Mouse (Mus musculus): ENCODE measurements around the gene Nrap. TPM values are rescaled to one million over a fixed set of nuclear protein-coding genes. Genes with fewer than 3 reads are reported as not detected.

Gene Nrap
- 0.24 and 0.79 TPM in 2 replicates for polyA plus RNA-seq (2015; fragmentation: Nextera tagmentation; extraction: Ambion mirVana)

GRCm38 (mm10) chr19:56389879-56390278, at the start of gene Nrap:
Gene Nrap, minus strand, starts transcription at chr19:56390037.
- H3K4me2 ChIP-seq (ENCODE audit: low read length): no peak within 1 kb of the TSS
- H3K9ac ChIP-seq (ENCODE audit: low read depth, low read length): no peak within 1 kb of the TSS
- H3K9me3 ChIP-seq (ENCODE audit: control insufficient read depth, low read length): no peaks in the 10 kb centered on the region
- 86% methylated on average over 11 of the region's 11 CpGs for WGBS
- ATAC-seq: no peak
- H3K27ac ChIP-seq (ENCODE audit: low read depth, low read length): no peak within 1 kb of the TSS
- H3K4me3 ChIP-seq (ENCODE audit: low read length): no peak within 1 kb of the TSS
- peaks cover under 1% of the 10 kb centered on the region for H3K27me3 ChIP-seq (replicated peaks; ENCODE audit: control insufficient read depth, insufficient read depth, low read length)
- no peaks in the 10 kb centered on the region for H3K4me1 ChIP-seq (ENCODE audit: control insufficient read depth, insufficient read depth, low read depth, low read length)
- no peaks in the 10 kb centered on the region for H3K36me3 ChIP-seq (ENCODE audit: control insufficient read depth, insufficient read depth, low read length)

GRCm38 (mm10) chr19:56439072-56439434, 49.2 kb upstream of the Nrap start:
- Histone ChIP-seq H3K4me3 (ENCODE audit: low read length) (no peak overlapping the region), H3K27ac (ENCODE audit: low read depth, low read length) (no peak overlapping the region), H3K9ac (ENCODE audit: low read depth, low read length) (no peak overlapping the region), H3K9me3 (ENCODE audit: control insufficient read depth, low read length) (no peaks in the 10 kb centered on the region), H3K4me2 (ENCODE audit: low read length) (no peak overlapping the region), H3K27me3 (replicated peaks; ENCODE audit: control insufficient read depth, insufficient read depth, low read length) (no peaks in the 10 kb centered on the region), H3K36me3 (ENCODE audit: control insufficient read depth, insufficient read depth, low read length) (no peaks in the 10 kb centered on the region), H3K4me1 (ENCODE audit: control insufficient read depth, insufficient read depth, low read depth, low read length) (no peaks in the 10 kb centered on the region)
- WGBS: 91% methylated on average over 6 of the region's 6 CpGs
- no peak for ATAC-seq

GRCm38 (mm10) chr19:56438357-56439071, 48.7 kb upstream of the Nrap start:
- Histone ChIP-seq H3K9me3 (ENCODE audit: control insufficient read depth, low read length) (no peaks in the 10 kb centered on the region), H3K4me2 (ENCODE audit: low read length) (no peak overlapping the region), H3K27ac (ENCODE audit: low read depth, low read length) (no peak overlapping the region), H3K4me3 (ENCODE audit: low read length) (no peak overlapping the region), H3K27me3 (replicated peaks; ENCODE audit: control insufficient read depth, insufficient read depth, low read length) (no peaks in the 10 kb centered on the region), H3K4me1 (ENCODE audit: control insufficient read depth, insufficient read depth, low read depth, low read length) (no peaks in the 10 kb centered on the region), H3K36me3 (ENCODE audit: control insufficient read depth, insufficient read depth, low read length) (no peaks in the 10 kb centered on the region), H3K9ac (ENCODE audit: low read depth, low read length) (no peak overlapping the region)
- ATAC-seq: no peak
- 86% methylated on average over 7 of the region's 7 CpGs for WGBS

- no peak overlapping the region for H3K27ac ChIP-seq (ENCODE audit: low read depth, low read length)
- H3K4me1 ChIP-seq (ENCODE audit: control insufficient read depth, insufficient read depth, low read depth, low read length): no peaks in the 10 kb centered on the region
- H3K4me2 ChIP-seq (ENCODE audit: low read length): no peak overlapping the region
- H3K9me3 ChIP-seq (ENCODE audit: control insufficient read depth, low read length): no peaks in the 10 kb centered on the region
- no peak overlapping the region for H3K4me3 ChIP-seq (ENCODE audit: low read length)
- no peaks in the 10 kb centered on the region for H3K27me3 ChIP-seq (replicated peaks; ENCODE audit: control insufficient read depth, insufficient read depth, low read length)
- no peaks in the 10 kb centered on the region for H3K36me3 ChIP-seq (ENCODE audit: control insufficient read depth, insufficient read depth, low read length)
- no peak overlapping the region for H3K9ac ChIP-seq (ENCODE audit: low read depth, low read length)
- 86% methylated on average over 13 of the region's 13 CpGs for WGBS
- no peak for ATAC-seq
Measured at GRCm38 (mm10) chr19:56436380-56436779, 46.5 kb upstream of the Nrap start.

- Histone ChIP-seq H3K4me2 (ENCODE audit: low read length) (no peak overlapping the region), H3K27ac (ENCODE audit: low read depth, low read length) (no peak overlapping the region), H3K4me3 (ENCODE audit: low read length) (no peak overlapping the region), H3K4me1 (ENCODE audit: control insufficient read depth, insufficient read depth, low read depth, low read length) (no peaks in the 10 kb centered on the region), H3K36me3 (ENCODE audit: control insufficient read depth, insufficient read depth, low read length) (no peaks in the 10 kb centered on the region), H3K27me3 (replicated peaks; ENCODE audit: control insufficient read depth, insufficient read depth, low read length) (no peaks in the 10 kb centered on the region), H3K9ac (ENCODE audit: low read depth, low read length) (no peak overlapping the region), H3K9me3 (ENCODE audit: control insufficient read depth, low read length) (no peaks in the 10 kb centered on the region)
- 95% methylated on average over 7 of the region's 7 CpGs for WGBS
- ATAC-seq: no peak
Measured at GRCm38 (mm10) chr19:56433581-56433980, 43.7 kb upstream of the Nrap start.

- H3K9me3 ChIP-seq (ENCODE audit: control insufficient read depth, low read length): no peaks in the 10 kb centered on the region
- 70% methylated on average over 10 of the region's 10 CpGs for WGBS
- H3K4me1 ChIP-seq (ENCODE audit: control insufficient read depth, insufficient read depth, low read depth, low read length): no peaks in the 10 kb centered on the region
- H3K27me3 ChIP-seq (replicated peaks; ENCODE audit: control insufficient read depth, insufficient read depth, low read length): no peaks in the 10 kb centered on the region
- H3K9ac ChIP-seq (ENCODE audit: low read depth, low read length): no peak overlapping the region
- no peak overlapping the region for H3K27ac ChIP-seq (ENCODE audit: low read depth, low read length)
- no peaks in the 10 kb centered on the region for H3K36me3 ChIP-seq (ENCODE audit: control insufficient read depth, insufficient read depth, low read length)
- H3K4me2 ChIP-seq (ENCODE audit: low read length): no peak overlapping the region
- no peak for ATAC-seq
- no peak overlapping the region for H3K4me3 ChIP-seq (ENCODE audit: low read length)
Measured at GRCm38 (mm10) chr19:56432706-56433105, 42.9 kb upstream of the Nrap start.

GRCm38 (mm10) chr19:56430369-56430768, 40.5 kb upstream of the Nrap start:
- Histone ChIP-seq H3K27ac (ENCODE audit: low read depth, low read length) (no peak overlapping the region), H3K4me3 (ENCODE audit: low read length) (no peak overlapping the region), H3K36me3 (ENCODE audit: control insufficient read depth, insufficient read depth, low read length) (no peaks in the 10 kb centered on the region), H3K9me3 (ENCODE audit: control insufficient read depth, low read length) (no peaks in the 10 kb centered on the region), H3K4me2 (ENCODE audit: low read length) (no peak overlapping the region), H3K27me3 (replicated peaks; ENCODE audit: control insufficient read depth, insufficient read depth, low read length) (no peaks in the 10 kb centered on the region), H3K9ac (ENCODE audit: low read depth, low read length) (no peak overlapping the region), H3K4me1 (ENCODE audit: control insufficient read depth, insufficient read depth, low read depth, low read length) (0 out of 2 replicates have a peak, but pooled peaks cover 8% of the 10 kb centered on the region)
- ATAC-seq: no peak
- WGBS: 73% methylated on average over 8 of the region's 8 CpGs

GRCm38 (mm10) chr19:56425492-56425891, 35.7 kb upstream of the Nrap start:
- H3K4me3 ChIP-seq (ENCODE audit: low read length): no peak overlapping the region
- H3K27ac ChIP-seq (ENCODE audit: low read depth, low read length): no peak overlapping the region
- H3K27me3 ChIP-seq (replicated peaks; ENCODE audit: control insufficient read depth, insufficient read depth, low read length): no peaks in the 10 kb centered on the region
- H3K9me3 ChIP-seq (ENCODE audit: control insufficient read depth, low read length): no peaks in the 10 kb centered on the region
- no peak overlapping the region for H3K4me2 ChIP-seq (ENCODE audit: low read length)
- no peaks in the 10 kb centered on the region for H3K36me3 ChIP-seq (ENCODE audit: control insufficient read depth, insufficient read depth, low read length)
- 0 out of 2 replicates have a peak overlapping the region, but pooled peaks have one; percentile 18 for H3K9ac ChIP-seq (ENCODE audit: low read depth, low read length)
- no peak for ATAC-seq
- WGBS: 54% methylated on average over 9 of the region's 9 CpGs
- peaks cover 15% of the 10 kb centered on the region for H3K4me1 ChIP-seq (ENCODE audit: control insufficient read depth, insufficient read depth, low read depth, low read length)

GRCm38 (mm10) chr19:56424606-56425395, 35.0 kb upstream of the Nrap start:
- no peak for ATAC-seq
- no peak overlapping the region for H3K4me3 ChIP-seq (ENCODE audit: low read length)
- peaks cover 15% of the 10 kb centered on the region for H3K4me1 ChIP-seq (ENCODE audit: control insufficient read depth, insufficient read depth, low read depth, low read length)
- H3K27me3 ChIP-seq (replicated peaks; ENCODE audit: control insufficient read depth, insufficient read depth, low read length): no peaks in the 10 kb centered on the region
- no peak overlapping the region for H3K9ac ChIP-seq (ENCODE audit: low read depth, low read length)
- H3K4me2 ChIP-seq (ENCODE audit: low read length): no peak overlapping the region
- no peaks in the 10 kb centered on the region for H3K36me3 ChIP-seq (ENCODE audit: control insufficient read depth, insufficient read depth, low read length)
- H3K9me3 ChIP-seq (ENCODE audit: control insufficient read depth, low read length): no peaks in the 10 kb centered on the region
- no peak overlapping the region for H3K27ac ChIP-seq (ENCODE audit: low read depth, low read length)
- WGBS: 68% methylated on average over 17 of the region's 17 CpGs
